Mouse (Mus musculus): ENCODE results near the gene Olfr220. TPM values are rescaled to one million over a fixed set of nuclear protein-coding genes. Genes with fewer than 3 reads are reported as not detected.

The Olfr220 gene
- polyA plus RNA-seq, 1 experiment from 2014 or later: not detected

Other genes starting within 250 kb of the Olfr220 start
- not detected in 2 replicates for gene Olfr419, start 190.0 kb upstream of the Olfr220 start, polyA plus RNA-seq (2015; fragmentation: Nextera tagmentation; extraction: Ambion mirVana)
- gene Mptx1, start 111.6 kb upstream of the Olfr220 start, polyA plus RNA-seq (2015; fragmentation: Nextera tagmentation; extraction: Ambion mirVana): not detected in 2 replicates
- not detected in 2 replicates for gene Olfr417, start 77.0 kb upstream of the Olfr220 start, polyA plus RNA-seq (2015; fragmentation: Nextera tagmentation; extraction: Ambion mirVana)
- gene Olfr248, start 51.0 kb upstream of the Olfr220 start, polyA plus RNA-seq (2015; fragmentation: Nextera tagmentation; extraction: Ambion mirVana): not detected in 2 replicates
- not detected in 2 replicates for gene Olfr414, start 18.0 kb upstream of the Olfr220 start, polyA plus RNA-seq (2015; fragmentation: Nextera tagmentation; extraction: Ambion mirVana)
- gene Fmn2, start 59.7 kb downstream of the Olfr220 start, polyA plus RNA-seq (2015; fragmentation: Nextera tagmentation; extraction: Ambion mirVana): 7.1 and 7.3 TPM in 2 replicates

Data from forebrain, embryonic 13.5 days (tissue).